Mouse (Mus musculus): Measurements from ENCODE around the gene Iah1. TPM values are rescaled to one million over a fixed set of nuclear protein-coding genes. Genes with fewer than 3 reads are reported as not detected.
A peak's percentile ranks its signal among the peaks of the same experiment; 100 is the strongest.

Iah1 gene
- polyA plus RNA-seq (2012; rRNA removed) (52.9 and 55.4 TPM in 2 replicates), polyA plus RNA-seq (2014; fragmentation: Nextera tagmentation; extraction: Ambion mirVana) (45.6 and 51.1 TPM in 2 replicates)

GRCm38 (mm10) chr12:21315923-21316868, at the start of gene Iah1:
Gene Iah1 (plus strand): TSS chr12:21316389.
- 0 out of 2 replicates have a peak, but pooled peaks cover 3% of the 10 kb centered on the region for H3K4me1 ChIP-seq (ENCODE audit: control insufficient read depth, insufficient read depth, low read length)
- H3K4me2 ChIP-seq (replicated peaks; ENCODE audit: low read depth, low read length, severe bottlenecking) = peak within 1 kb of the TSS; percentile 64
- H3K27me3 ChIP-seq (ENCODE audit: control insufficient read depth, insufficient read depth, low read length) = no peaks in the 10 kb centered on the region
- H3K36me3 ChIP-seq (ENCODE audit: control insufficient read depth, insufficient read depth, low read length) = peaks cover 52% of the 10 kb centered on the region
- no peak within 1 kb of the TSS; the same call in 1 of the 2 replicates for H3K27ac ChIP-seq (replicated peaks; ENCODE audit: low read depth, low read length)
- ATAC-seq (ENCODE audit: low FRiP score, low read depth) (peak; percentile 93), DNase-seq (ENCODE audit: low spot score) (peak; percentile 84)
- TF ChIP-seq POLR2A (IDR thresholded peaks at IDR 0.05; ENCODE audit: borderline replicate concordance, extremely low read depth, insufficient read depth, insufficient read length) = peak; percentile 80; the same call in 1 of the 2 replicates
- 3% methylated on average over 55 of the region's 59 CpGs for WGBS
- peak within 1 kb of the TSS; percentile 71 for H3K4me3 ChIP-seq (replicated peaks; ENCODE audit: low read length)
- peak within 1 kb of the TSS; percentile 83 for H3K9ac ChIP-seq (ENCODE audit: low read depth, low read length, severe bottlenecking)
- no peaks in the 10 kb centered on the region for H3K9me3 ChIP-seq (ENCODE audit: control insufficient read depth, low read length)

- no peak for DNase-seq (ENCODE audit: low spot score)
- H3K4me2 ChIP-seq (replicated peaks; ENCODE audit: low read depth, low read length, severe bottlenecking) = no peak overlapping the region
- peaks cover 67% of the 10 kb centered on the region for H3K36me3 ChIP-seq (ENCODE audit: control insufficient read depth, insufficient read depth, low read length)
- H3K27me3 ChIP-seq (ENCODE audit: control insufficient read depth, insufficient read depth, low read length) = no peaks in the 10 kb centered on the region
- 81% methylated on average over 2 of the region's 2 CpGs for WGBS
- TF ChIP-seq POLR2A (IDR thresholded peaks at IDR 0.05; ENCODE audit: borderline replicate concordance, extremely low read depth, insufficient read depth, insufficient read length) = no peak
- H3K4me3 ChIP-seq (replicated peaks; ENCODE audit: low read length) = no peak overlapping the region
- no peaks in the 10 kb centered on the region for H3K4me1 ChIP-seq (ENCODE audit: control insufficient read depth, insufficient read depth, low read length)
- no peak overlapping the region for H3K27ac ChIP-seq (replicated peaks; ENCODE audit: low read depth, low read length)
- H3K9me3 ChIP-seq (ENCODE audit: control insufficient read depth, low read length) = no peaks in the 10 kb centered on the region
- no peak overlapping the region for H3K9ac ChIP-seq (ENCODE audit: low read depth, low read length, severe bottlenecking)
- no peak for ATAC-seq (ENCODE audit: low FRiP score, low read depth)
Measured at GRCm38 (mm10) chr12:21266784-21267098, 49.4 kb upstream of the Iah1 start.

- 86% methylated on average over 8 of the region's 8 CpGs for WGBS
Measured at GRCm38 (mm10) chr12:21268083-21268616, 48.0 kb upstream of the Iah1 start.

GRCm38 (mm10) chr12:21274446-21274845, 41.7 kb upstream of the Iah1 start:
- Histone ChIP-seq H3K4me2 (replicated peaks; ENCODE audit: low read depth, low read length, severe bottlenecking) (no peak overlapping the region), H3K9ac (ENCODE audit: low read depth, low read length, severe bottlenecking) (no peak overlapping the region), H3K9me3 (ENCODE audit: control insufficient read depth, low read length) (no peaks in the 10 kb centered on the region), H3K27me3 (ENCODE audit: control insufficient read depth, insufficient read depth, low read length) (no peaks in the 10 kb centered on the region), H3K4me1 (ENCODE audit: control insufficient read depth, insufficient read depth, low read length) (no peaks in the 10 kb centered on the region), H3K4me3 (replicated peaks; ENCODE audit: low read length) (no peak overlapping the region), H3K36me3 (ENCODE audit: control insufficient read depth, insufficient read depth, low read length) (peaks cover 40% of the 10 kb centered on the region), H3K27ac (replicated peaks; ENCODE audit: low read depth, low read length) (no peak overlapping the region)
- DNase-seq (ENCODE audit: low spot score) = no peak
- no peak for TF ChIP-seq POLR2A (IDR thresholded peaks at IDR 0.05; ENCODE audit: borderline replicate concordance, extremely low read depth, insufficient read depth, insufficient read length)
- WGBS = 80% methylated on average over 7 of the region's 7 CpGs
- no peak for ATAC-seq (ENCODE audit: low FRiP score, low read depth)

More at GRCm38 (mm10) chr12:21268083-21268616, 48.0 kb upstream of the Iah1 start:
- DNase-seq (ENCODE audit: low spot score) (no peak), ATAC-seq (ENCODE audit: low FRiP score, low read depth) (no peak)
- no peaks in the 10 kb centered on the region for H3K9me3 ChIP-seq (ENCODE audit: control insufficient read depth, low read length)
- H3K4me1 ChIP-seq (ENCODE audit: control insufficient read depth, insufficient read depth, low read length) = no peaks in the 10 kb centered on the region
- no peak overlapping the region for H3K9ac ChIP-seq (ENCODE audit: low read depth, low read length, severe bottlenecking)
- no peaks in the 10 kb centered on the region for H3K27me3 ChIP-seq (ENCODE audit: control insufficient read depth, insufficient read depth, low read length)
- TF ChIP-seq POLR2A (IDR thresholded peaks at IDR 0.05; ENCODE audit: borderline replicate concordance, extremely low read depth, insufficient read depth, insufficient read length) = no peak
- H3K27ac ChIP-seq (replicated peaks; ENCODE audit: low read depth, low read length) = no peak overlapping the region
- H3K36me3 ChIP-seq (ENCODE audit: control insufficient read depth, insufficient read depth, low read length) = peaks cover 68% of the 10 kb centered on the region
- no peak overlapping the region for H3K4me2 ChIP-seq (replicated peaks; ENCODE audit: low read depth, low read length, severe bottlenecking)
- no peak overlapping the region for H3K4me3 ChIP-seq (replicated peaks; ENCODE audit: low read length)

GRCm38 (mm10) chr12:21277352-21277864, 38.8 kb upstream of the Iah1 start:
- Histone ChIP-seq H3K9ac (ENCODE audit: low read depth, low read length, severe bottlenecking) (no peak overlapping the region), H3K4me2 (replicated peaks; ENCODE audit: low read depth, low read length, severe bottlenecking) (no peak overlapping the region), H3K4me1 (ENCODE audit: control insufficient read depth, insufficient read depth, low read length) (no peaks in the 10 kb centered on the region), H3K27ac (replicated peaks; ENCODE audit: low read depth, low read length) (no peak overlapping the region), H3K9me3 (ENCODE audit: control insufficient read depth, low read length) (no peaks in the 10 kb centered on the region), H3K27me3 (ENCODE audit: control insufficient read depth, insufficient read depth, low read length) (no peaks in the 10 kb centered on the region), H3K4me3 (replicated peaks; ENCODE audit: low read length) (no peak overlapping the region), H3K36me3 (ENCODE audit: control insufficient read depth, insufficient read depth, low read length) (peaks cover 15% of the 10 kb centered on the region)
- ATAC-seq (ENCODE audit: low FRiP score, low read depth) (no peak), DNase-seq (ENCODE audit: low spot score) (no peak)
- WGBS = 89% methylated on average over 1 of the region's 1 CpGs
- TF ChIP-seq POLR2A (IDR thresholded peaks at IDR 0.05; ENCODE audit: borderline replicate concordance, extremely low read depth, insufficient read depth, insufficient read length) = no peak
